Mouse (Mus musculus) midbrain, embryonic 12.5 days (tissue): ENCODE measurements around the gene Lrp4. TPM values are rescaled to one million over a fixed set of nuclear protein-coding genes. Genes with fewer than 3 reads are reported as not detected.
"Not testable (repeated sequence)": the region's sequence is repeated elsewhere in the genome, so short reads cannot be mapped to it uniquely, and the experiment has no call there.

Source experiments
- ATAC-seq: fragments of 200-750 bp; cut with Nextera tagmentation; 2 replicates; pipeline ENCODE4 v1.8.0; 2017; ENCODE audit warnings: low read depth, moderate TSS enrichment, moderate library complexity; ENCODE audit not compliant: low FRiP score
- H3K27ac ChIP-seq: fragments of 300-500 bp; sonication (generic); replicated peaks from 2 replicates; pipeline ENCODE4 v1.5.1; 2016; ENCODE audit warnings: mild to moderate bottlenecking
- H3K27me3 ChIP-seq: fragments of 300-500 bp; sonication (generic); 2 replicates; pipeline ENCODE4 v1.6.1; 2016; ENCODE audit warnings: mild to moderate bottlenecking
- H3K36me3 ChIP-seq: fragments of 300-500 bp; sonication (generic); 2 replicates; pipeline ENCODE4 v1.6.1; 2016
- H3K4me1 ChIP-seq: fragments of 300-500 bp; sonication (generic); 2 replicates; pipeline ENCODE4 v1.6.1; 2016
- H3K4me2 ChIP-seq: fragments of 300-500 bp; sonication (generic); replicated peaks from 2 replicates; pipeline ENCODE4 v1.6.1; 2016; ENCODE audit warnings: mild to moderate bottlenecking, moderate library complexity
- H3K4me3 ChIP-seq: fragments of 300-500 bp; sonication (generic); 2 replicates; pipeline ENCODE4 v1.5.1; 2016; ENCODE audit warnings: mild to moderate bottlenecking
- H3K9ac ChIP-seq: fragments of 300-500 bp; sonication (generic); replicated peaks from 2 replicates; pipeline ENCODE4 v1.6.1; 2016; ENCODE audit warnings: mild to moderate bottlenecking, moderate library complexity
- H3K9me3 ChIP-seq: fragments of 300-500 bp; sonication (generic); 2 replicates; pipeline ENCODE4 v1.6.1; 2016; ENCODE audit warnings: mild to moderate bottlenecking
- WGBS: fragments of 180-500 bp; shearing (Covaris S2); methylation state at CpG from one replicate; pipeline ENCODE4 v1.1.7; 2016; 5-methylcytosine and 5-hydroxymethylcytosine counted together
- polyA plus RNA-seq: library from polyadenylated mRNA; unstranded; fragments of >200 nt; fragmentation: Nextera tagmentation; extraction: Ambion mirVana; gene quantifications from 2 replicates; pipeline ENCODE4 v1.2.1, GENCODE M21; 2016

Lrp4 gene
- polyA plus RNA-seq, 1 experiment from 2014 or later, result 8.5 TPM

DNA sequence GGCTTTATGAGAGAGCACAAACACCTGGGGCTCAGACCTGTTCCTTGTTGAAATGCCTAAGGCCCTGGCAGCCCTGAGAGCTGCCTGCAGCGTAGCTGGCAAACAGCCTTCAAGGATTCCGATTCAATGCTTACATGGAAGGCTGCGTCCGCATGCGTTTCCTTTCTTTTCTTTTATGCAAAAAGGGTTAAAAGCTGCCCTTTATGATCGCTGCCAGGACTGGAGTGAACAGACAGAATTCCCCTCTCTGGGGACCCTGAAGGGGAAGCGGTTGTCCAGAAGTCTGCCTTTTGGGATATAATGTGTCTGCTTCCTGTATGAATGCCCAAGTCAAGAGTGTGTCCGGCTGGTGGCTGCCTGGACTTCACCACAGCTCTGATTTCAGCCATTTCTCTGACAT is 10.3 kb downstream of the Lrp4 start:
- ATAC-seq, result no peak
- peaks cover 35% of the 10 kb centered on the region for H3K4me1 ChIP-seq
- no peaks in the 10 kb centered on the region for H3K27me3 ChIP-seq
- WGBS, result 64% methylated on average over 8 of the region's 8 CpGs
- H3K9me3 ChIP-seq, result no peaks in the 10 kb centered on the region
- H3K4me2 ChIP-seq, result no peak overlapping the region
- peak overlapping the region; percentile 49 for H3K27ac ChIP-seq
- H3K36me3 ChIP-seq, result peaks cover 12% of the 10 kb centered on the region
- H3K9ac ChIP-seq, result no peak overlapping the region
- no peak overlapping the region for H3K4me3 ChIP-seq

DNA sequence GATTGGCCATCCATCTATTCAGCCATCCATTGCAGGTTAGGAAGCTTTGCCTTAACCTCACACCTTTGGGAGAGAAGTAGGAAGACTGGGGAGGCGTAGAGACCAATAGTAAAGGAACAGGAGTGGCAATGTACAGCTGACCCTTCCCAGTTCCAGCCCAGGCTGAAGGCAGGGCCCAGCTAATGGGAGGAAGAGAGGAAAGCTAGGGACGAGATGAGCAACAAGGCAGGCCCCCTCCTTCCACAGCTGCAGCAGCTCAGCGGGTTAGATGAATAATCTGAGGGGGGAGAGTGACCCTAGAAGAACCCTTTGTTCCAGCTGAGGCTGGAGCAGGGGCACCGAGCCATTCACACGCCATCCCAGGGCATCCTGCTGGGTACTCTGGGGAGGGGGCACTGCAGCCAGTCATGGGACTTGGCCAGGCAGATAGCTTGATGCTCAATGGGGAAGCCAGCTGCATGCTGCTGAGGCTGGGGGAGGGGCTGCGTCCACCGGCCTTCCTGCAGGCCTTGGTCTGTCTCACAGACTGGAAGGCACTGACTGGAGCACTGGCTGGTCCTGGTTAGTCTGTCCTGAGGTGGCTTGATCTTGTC is 12.8 kb downstream of the Lrp4 start:
- Histone ChIP-seq H3K9ac (0 out of 2 replicates have a peak overlapping the region, but pooled peaks have one; percentile 20), H3K4me3 (no peak overlapping the region), H3K27ac (peak overlapping the region; percentile 70), H3K4me2 (peak overlapping the region; percentile 23; the same call in 1 of the 2 replicates), H3K27me3 (no peaks in the 10 kb centered on the region), H3K9me3 (no peaks in the 10 kb centered on the region), H3K36me3 (peaks cover 36% of the 10 kb centered on the region), H3K4me1 (peaks cover 27% of the 10 kb centered on the region)
- WGBS, result 8% methylated on average over 7 of the region's 7 CpGs
- ATAC-seq, result peak; percentile 87

DNA sequence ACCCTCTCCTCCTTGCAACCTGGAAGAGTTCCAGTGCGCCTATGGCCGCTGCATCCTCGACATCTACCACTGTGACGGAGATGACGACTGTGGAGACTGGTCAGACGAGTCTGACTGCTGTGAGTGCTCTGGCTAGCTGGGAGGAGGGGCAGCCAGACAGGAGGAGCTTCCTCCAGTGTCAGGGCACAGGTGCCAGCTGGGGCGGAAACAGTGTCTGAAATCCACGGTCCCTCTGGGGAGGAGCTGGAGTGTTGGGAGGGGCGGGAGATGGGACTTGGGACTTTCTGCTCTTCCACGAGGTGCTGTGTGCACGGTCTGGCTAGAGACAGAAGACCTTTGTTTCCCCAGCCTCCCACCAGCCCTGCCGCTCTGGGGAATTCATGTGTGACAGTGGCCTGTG is 17.0 kb downstream of the Lrp4 start:
- ATAC-seq, result no peak
- 77% methylated on average over 12 of the region's 12 CpGs for WGBS
- Histone ChIP-seq H3K9ac (no peak overlapping the region), H3K27me3 (no peaks in the 10 kb centered on the region), H3K9me3 (no peaks in the 10 kb centered on the region), H3K27ac (no peak overlapping the region), H3K4me2 (no peak overlapping the region), H3K4me1 (peaks cover 16% of the 10 kb centered on the region), H3K36me3 (peaks cover 75% of the 10 kb centered on the region), H3K4me3 (no peak overlapping the region)

DNA sequence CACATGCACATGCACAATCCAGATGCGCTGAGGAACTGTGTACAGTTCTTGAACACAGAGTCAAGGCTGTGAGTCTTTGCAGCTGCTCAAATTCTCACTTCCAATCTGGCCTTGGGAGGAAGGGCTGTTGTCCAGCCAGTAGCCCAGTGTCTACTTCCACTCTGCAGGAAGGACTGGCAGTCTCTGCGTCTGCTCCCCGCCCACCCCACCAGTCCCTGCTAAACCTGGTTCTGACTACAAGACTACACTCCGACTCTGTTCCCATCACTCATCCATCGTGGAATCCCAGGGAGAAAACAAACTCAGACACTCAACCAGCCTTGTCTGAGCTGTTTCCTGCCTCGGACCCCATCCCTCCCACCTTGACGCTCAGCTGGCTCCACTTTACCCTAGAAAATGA is 18.5 kb downstream of the Lrp4 start:
- ATAC-seq, result no peak
- H3K27ac ChIP-seq, result no peak overlapping the region
- H3K4me3 ChIP-seq, result no peak overlapping the region
- no peak overlapping the region for H3K4me2 ChIP-seq
- 0 out of 2 replicates have a peak, but pooled peaks cover 2% of the 10 kb centered on the region for H3K4me1 ChIP-seq
- no peaks in the 10 kb centered on the region for H3K9me3 ChIP-seq
- no peak overlapping the region for H3K9ac ChIP-seq
- WGBS, result 91% methylated on average over 7 of the region's 7 CpGs
- peaks cover 78% of the 10 kb centered on the region for H3K36me3 ChIP-seq
- no peaks in the 10 kb centered on the region for H3K27me3 ChIP-seq

DNA sequence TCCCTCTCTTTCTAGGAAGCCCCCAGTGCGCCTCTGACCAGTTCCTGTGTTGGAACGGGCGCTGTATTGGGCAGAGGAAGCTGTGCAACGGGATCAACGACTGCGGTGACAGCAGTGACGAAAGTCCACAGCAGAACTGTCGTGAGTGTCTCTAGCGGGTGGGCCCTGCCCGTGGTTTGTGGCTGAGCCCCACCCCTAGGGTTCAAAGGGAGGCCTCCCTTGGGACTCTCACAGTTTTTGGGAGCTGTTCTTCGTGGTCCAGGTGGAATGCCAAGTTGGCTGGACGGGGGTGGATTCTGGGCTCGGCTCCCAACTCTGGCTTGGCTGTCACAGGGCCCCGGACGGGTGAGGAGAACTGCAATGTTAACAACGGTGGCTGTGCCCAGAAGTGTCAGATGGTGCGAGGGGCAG is 18.9 kb downstream of the Lrp4 start:
- WGBS, result 90% methylated on average over 17 of the region's 17 CpGs
- no peak for ATAC-seq
- Histone ChIP-seq H3K27ac (no peak overlapping the region), H3K4me1 (no peaks in the 10 kb centered on the region), H3K4me3 (no peak overlapping the region), H3K4me2 (no peak overlapping the region), H3K36me3 (peaks cover 74% of the 10 kb centered on the region), H3K27me3 (no peaks in the 10 kb centered on the region), H3K9ac (no peak overlapping the region), H3K9me3 (no peaks in the 10 kb centered on the region)

DNA sequence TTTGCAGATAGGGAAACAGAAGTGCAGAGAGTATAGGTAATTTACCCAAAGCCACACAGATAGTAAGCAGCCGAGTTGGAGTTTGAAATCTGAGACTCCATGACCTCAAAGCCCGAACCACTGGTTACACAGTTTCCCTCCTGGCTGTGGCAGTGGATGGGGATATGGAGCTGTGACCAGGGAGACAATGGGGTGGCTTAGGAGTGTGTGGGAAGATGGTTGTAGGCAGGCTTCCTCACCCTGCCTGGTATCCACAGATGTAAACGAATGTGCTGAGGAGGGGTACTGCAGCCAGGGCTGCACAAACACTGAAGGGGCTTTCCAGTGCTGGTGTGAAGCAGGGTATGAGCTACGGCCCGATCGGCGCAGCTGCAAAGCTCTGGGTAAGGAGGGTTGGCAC is 19.5 kb downstream of the Lrp4 start:
- Histone ChIP-seq H3K4me3 (no peak overlapping the region), H3K9ac (no peak overlapping the region), H3K36me3 (peaks cover 76% of the 10 kb centered on the region), H3K4me1 (no peaks in the 10 kb centered on the region), H3K9me3 (no peaks in the 10 kb centered on the region), H3K27me3 (no peaks in the 10 kb centered on the region), H3K27ac (no peak overlapping the region), H3K4me2 (no peak overlapping the region)
- WGBS, result 87% methylated on average over 7 of the region's 7 CpGs
- no peak for ATAC-seq

DNA sequence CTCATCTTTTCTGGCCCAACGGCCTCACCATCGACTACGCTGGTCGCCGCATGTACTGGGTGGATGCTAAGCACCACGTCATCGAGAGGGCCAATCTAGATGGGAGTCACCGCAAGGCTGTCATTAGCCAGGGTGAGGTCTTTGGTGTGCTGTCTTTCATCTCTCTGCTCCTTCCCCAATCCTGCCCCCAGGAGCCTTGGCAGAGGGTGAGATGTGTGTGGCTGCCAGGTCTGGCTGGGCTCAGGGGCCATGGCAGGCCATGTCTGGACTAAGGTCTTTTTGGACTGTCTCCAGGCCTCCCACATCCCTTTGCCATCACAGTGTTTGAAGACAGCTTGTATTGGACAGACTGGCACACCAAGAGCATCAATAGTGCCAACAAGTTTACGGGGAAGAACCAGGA is 23.1 kb downstream of the Lrp4 start:
- H3K4me3 ChIP-seq, result no peak overlapping the region
- no peak overlapping the region for H3K27ac ChIP-seq
- H3K4me2 ChIP-seq, result no peak overlapping the region
- no peaks in the 10 kb centered on the region for H3K4me1 ChIP-seq
- no peak overlapping the region for H3K9ac ChIP-seq
- peaks cover 64% of the 10 kb centered on the region for H3K36me3 ChIP-seq
- H3K9me3 ChIP-seq, result no peaks in the 10 kb centered on the region
- 0 out of 2 replicates have a peak, but pooled peaks have one; percentile 27 for ATAC-seq
- no peaks in the 10 kb centered on the region for H3K27me3 ChIP-seq
- WGBS, result 97% methylated on average over 9 of the region's 9 CpGs

DNA sequence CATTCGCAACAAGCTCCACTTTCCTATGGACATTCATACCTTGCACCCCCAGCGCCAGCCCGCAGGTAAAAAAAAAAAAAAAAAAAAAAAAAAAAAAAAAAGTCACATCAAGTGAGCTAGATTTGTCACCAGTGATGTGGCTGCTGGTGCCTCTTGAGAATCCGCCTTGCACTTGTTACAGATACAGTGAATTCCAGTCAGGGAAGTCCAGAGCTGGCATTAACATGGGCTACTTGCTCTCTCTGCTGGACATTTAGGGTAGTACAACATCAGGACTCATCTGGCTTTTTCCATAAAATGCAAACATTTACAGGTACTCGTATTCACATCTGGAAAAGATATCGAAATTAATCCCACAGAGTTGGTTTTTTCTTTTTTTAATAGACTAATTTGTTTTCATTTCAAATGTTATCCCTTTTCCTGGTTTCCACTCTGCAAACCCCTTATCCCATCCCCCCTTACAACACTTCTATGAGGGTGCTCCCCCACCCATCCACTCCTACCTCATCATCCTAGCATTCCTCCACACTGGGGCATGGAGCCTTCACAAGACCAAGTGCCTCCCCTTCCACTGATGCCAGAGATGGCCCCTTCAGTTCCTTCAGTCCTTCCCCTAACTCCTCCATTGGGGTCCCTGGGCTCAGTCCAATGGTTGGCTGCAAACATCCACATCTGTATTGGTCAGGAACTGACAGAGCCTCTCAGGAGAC is 23.6 kb downstream of the Lrp4 start:
- Histone ChIP-seq H3K4me3 (no peak overlapping the region), H3K27me3 (no peaks in the 10 kb centered on the region), H3K27ac (no peak overlapping the region), H3K36me3 (peaks cover 63% of the 10 kb centered on the region), H3K4me1 (no peaks in the 10 kb centered on the region), H3K9ac (no peak overlapping the region), H3K4me2 (no peak overlapping the region), H3K9me3 (no peaks in the 10 kb centered on the region)
- WGBS, result 68% methylated on average over 6 of the region's 6 CpGs
- peak; percentile 73; the same call in 1 of the 2 replicates for ATAC-seq

DNA sequence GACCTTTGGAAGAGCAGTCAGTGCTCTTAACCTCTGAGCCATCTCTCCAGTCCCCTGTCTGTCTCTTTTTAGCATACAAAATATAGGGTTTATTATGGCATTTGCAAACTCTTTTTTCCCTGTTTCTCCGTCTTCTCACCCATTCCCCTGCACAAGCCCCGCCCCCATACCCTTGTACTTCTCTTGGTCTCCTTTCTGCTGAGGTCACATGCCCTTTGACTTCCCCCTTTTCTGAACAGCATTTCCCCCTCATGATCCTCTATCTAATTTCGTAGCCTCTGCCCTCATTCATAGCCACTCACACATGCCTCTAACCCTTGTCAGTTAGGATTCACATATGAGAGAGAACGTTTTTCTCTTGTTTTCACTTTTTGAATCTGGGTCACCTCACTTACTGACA is 27.4 kb downstream of the Lrp4 start:
- no peaks in the 10 kb centered on the region for H3K27me3 ChIP-seq
- no peak for ATAC-seq
- no peak overlapping the region for H3K27ac ChIP-seq
- no peak overlapping the region for H3K4me2 ChIP-seq
- peaks cover 59% of the 10 kb centered on the region for H3K36me3 ChIP-seq
- H3K4me3 ChIP-seq, result no peak overlapping the region
- no peak overlapping the region for H3K9ac ChIP-seq
- no peaks in the 10 kb centered on the region for H3K9me3 ChIP-seq
- H3K4me1 ChIP-seq, result no peaks in the 10 kb centered on the region
- 85% methylated on average over 4 of the region's 4 CpGs for WGBS

DNA sequence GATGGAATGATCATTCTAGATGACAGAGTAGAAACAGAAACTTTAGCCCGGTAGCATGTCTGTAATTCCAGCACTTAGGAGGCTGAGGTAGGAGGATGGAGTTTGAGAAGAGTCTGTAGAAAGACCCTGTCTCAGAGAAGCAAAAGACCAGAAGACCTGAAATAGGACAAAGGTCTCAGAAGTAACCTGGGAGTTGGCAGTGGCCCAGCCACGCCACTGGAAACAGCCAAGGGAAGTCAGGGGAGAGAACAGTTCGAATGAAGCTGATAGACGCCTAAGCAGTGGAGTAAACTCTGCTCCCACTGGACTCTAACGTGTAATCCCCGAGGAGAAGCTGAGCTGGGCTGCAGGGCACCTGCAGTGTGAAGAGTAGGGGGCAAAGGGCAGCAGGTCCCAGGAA is 27.9 kb downstream of the Lrp4 start:
- Histone ChIP-seq H3K4me3 (no peak overlapping the region), H3K4me1 (no peaks in the 10 kb centered on the region), H3K27ac (no peak overlapping the region), H3K9ac (no peak overlapping the region), H3K36me3 (peaks cover 61% of the 10 kb centered on the region), H3K4me2 (no peak overlapping the region), H3K27me3 (no peaks in the 10 kb centered on the region), H3K9me3 (no peaks in the 10 kb centered on the region)
- ATAC-seq, result no peak
- WGBS, result 86% methylated on average over 6 of the region's 6 CpGs

DNA sequence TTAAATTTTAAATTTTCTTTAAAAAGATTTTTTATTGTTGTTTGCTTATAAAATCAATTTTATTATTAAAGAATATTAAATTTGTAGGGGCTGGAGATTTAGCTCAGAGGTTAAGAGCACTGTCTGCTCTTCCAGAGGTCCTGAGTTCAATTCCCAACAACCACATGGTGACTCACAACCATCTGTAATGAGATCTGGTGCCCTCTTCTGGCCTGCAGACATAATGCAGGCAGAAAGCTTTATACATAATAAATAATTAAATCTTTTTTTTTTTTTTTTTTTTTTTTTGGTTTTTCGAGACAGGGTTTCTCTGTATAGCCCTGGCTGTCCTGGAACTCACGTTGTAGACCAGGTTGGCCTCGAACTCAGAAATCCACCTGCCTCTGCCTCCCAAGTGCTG is 30.0 kb downstream of the Lrp4 start:
- H3K27ac ChIP-seq, H3K27me3 ChIP-seq, ATAC-seq, H3K4me3 ChIP-seq, H3K9me3 ChIP-seq, H3K4me2 ChIP-seq, H3K9ac ChIP-seq, H3K4me1 ChIP-seq: not testable (repeated sequence)
- WGBS, result 53% methylated on average over 3 of the region's 3 CpGs
- peaks cover 72% of the 10 kb centered on the region for H3K36me3 ChIP-seq

DNA sequence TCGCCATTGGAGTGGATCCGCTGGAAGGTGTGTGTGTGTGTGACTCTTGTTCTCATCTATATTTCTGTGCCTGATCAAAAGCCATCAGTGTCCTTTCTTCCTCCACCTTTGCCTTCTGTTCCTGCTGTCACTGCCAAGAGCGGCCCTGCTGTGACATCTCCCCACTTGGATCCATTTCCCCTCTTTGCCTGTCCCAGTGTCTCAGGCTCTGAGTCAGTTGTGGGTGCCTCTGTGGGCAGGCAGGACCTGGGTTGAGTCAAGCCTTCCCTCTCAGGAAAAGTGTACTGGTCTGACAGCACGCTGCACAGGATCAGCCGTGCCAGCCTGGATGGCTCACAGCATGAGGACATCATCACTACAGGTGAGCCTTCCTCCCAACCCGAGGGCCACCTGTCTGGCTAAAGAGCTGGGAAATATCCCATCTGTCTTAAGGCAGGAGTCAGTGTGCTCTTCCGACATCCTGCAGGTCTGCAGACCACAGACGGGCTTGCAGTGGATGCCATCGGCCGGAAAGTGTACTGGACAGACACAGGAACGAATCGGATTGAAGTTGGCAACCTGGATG is 34.8 kb downstream of the Lrp4 start:
- H3K27me3 ChIP-seq, result no peaks in the 10 kb centered on the region
- peaks cover 87% of the 10 kb centered on the region for H3K36me3 ChIP-seq
- no peak for ATAC-seq
- H3K27ac ChIP-seq, result no peak overlapping the region
- no peaks in the 10 kb centered on the region for H3K9me3 ChIP-seq
- H3K9ac ChIP-seq, result no peak overlapping the region
- H3K4me2 ChIP-seq, result no peak overlapping the region
- H3K4me3 ChIP-seq, result no peak overlapping the region
- WGBS, result 97% methylated on average over 12 of the region's 12 CpGs
- no peaks in the 10 kb centered on the region for H3K4me1 ChIP-seq
